Mouse (Mus musculus): Measurements from ENCODE around the gene Gm6803. TPM values are rescaled to one million over a fixed set of nuclear protein-coding genes. Genes with fewer than 3 reads are reported as not detected.
"Not testable (repeated sequence)": the region's sequence is repeated elsewhere in the genome, so short reads cannot be mapped to it uniquely, and the experiment has no call there.

Gene Gm6803
- not detected for total RNA-seq (2021)
- long read RNA-seq, experiment 1 = 0 reads
- long read RNA-seq, experiment 2 = 0 reads

DNA sequence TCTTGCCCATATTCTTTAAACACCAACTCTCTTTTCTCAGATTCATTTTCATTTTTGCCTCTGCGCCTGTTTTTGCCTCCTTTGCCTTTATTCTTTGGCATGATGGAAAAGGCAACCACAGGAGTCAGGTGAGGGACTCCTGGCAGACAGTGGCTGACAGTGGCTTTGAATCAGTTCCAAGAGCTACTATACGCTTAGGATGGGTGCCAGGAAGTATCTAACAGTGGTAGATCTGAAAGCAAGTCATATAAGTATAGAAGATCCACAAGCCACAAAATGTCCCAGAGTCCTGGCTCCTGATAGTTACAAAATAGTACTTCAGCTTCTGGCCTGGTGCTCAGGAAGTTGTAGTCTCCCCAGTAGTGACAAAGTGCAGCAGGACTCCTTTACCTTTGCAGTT, at the start of gene Gm6803:
Gm6803 (minus strand) TSS at position 101 of the 400 bp plus-strand sequence.
- intact Hi-C loops (cut with DNase I); DNase-seq: not testable (repeated sequence)

DNA sequence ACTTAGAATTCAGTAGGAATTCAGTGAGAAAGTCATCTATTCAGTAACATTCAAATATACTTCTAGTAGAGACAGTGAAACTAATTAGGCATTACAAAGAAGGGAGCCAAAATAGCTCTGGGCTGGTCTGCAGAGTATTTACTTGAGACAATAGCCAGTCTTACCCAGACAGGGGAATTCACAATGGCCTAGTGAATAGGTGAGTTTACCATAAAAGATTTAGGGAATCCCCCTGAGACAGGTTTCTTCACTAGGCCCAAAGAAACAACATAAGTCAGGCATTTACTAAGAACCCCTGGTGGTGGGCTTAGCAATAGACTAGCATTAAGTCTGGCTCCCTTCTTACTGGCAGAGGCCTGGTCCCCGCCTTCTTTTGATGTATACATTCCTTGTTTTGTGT, 26.7 kb upstream of the Gm6803 start:
- intact Hi-C loops (cut with DNase I); DNase-seq: not testable (repeated sequence)

DNA sequence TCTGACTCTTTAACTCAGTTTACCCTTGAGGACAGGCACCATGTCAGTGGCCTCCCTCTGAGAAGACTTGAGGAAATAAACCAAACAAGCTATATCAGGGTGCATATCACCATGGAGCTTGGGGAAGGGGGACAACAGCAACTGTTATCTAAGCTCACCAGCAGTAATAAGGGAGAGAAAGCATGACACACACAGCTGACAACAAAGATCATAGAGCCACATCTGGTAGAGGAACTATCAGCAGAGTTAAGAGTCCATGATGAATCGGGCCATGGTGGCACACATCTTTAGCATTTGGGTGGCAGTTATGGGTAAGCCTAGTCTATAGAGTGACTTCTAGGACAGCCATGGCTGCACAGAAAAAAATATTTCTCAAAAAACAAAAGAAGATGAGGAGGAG, 21.1 kb upstream of the Gm6803 start:
- DNase-seq; intact Hi-C loops (cut with DNase I): not testable (repeated sequence)

DNA sequence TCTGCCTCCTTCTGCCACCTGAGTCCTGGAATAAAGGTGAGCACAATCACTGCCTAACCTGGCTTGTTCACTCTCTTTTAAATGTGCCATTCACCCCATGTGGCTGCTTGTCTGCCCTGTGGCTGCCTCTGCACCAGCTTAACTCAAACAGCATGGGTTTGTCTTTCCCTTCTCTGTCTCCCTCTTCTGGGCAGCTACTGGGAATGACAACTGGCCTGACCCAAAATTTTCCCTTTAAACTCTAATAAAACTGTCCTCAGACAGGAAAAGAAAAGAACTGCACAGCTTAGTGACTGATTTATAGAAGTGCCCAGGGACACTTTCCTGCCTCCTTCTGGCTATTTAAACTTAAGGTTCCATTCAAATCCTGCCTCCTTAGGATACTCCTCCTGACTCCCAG, 20.5 kb upstream of the Gm6803 start:
- intact Hi-C loops (cut with DNase I); DNase-seq: not testable (repeated sequence)

DNA sequence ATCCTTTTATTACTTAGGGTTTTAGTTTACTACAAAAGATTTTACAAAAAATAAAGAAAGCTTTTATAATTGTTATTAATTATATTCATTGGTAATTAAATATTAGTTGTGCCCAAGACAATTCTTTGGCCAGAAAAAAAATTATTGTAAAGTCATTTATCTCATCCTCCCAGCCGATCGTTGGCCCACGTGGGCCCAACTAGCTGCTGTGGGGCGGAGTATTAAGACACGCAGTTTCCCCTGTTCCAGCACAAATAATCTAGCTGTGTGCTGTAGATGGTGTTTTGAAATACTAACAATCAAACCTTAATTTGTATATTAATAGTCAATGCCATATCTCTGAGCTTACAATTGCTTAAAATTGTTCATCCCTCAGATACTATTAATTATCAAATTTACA, 13.7 kb upstream of the Gm6803 start:
- not testable (repeated sequence) for DNase-seq

DNA sequence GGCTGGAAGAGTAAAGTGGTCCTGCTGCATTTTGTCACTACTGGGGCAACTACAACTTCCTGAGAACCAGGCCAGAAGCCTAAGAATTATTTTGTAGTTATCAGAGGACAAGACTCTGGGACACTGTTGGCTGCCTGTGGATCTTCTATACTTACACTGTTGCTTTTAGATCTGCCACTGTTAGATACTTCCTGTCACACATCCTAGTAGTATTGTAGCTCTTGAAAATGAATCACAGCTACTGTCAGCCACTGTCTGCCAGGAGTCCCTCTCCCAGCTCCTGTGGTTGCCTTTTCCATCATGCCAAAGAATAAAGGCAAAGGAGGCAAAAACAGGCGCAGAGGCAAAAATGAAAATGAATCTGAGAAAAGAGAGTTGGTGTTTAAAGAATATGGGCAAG, 8.1 kb upstream of the Gm6803 start, which contains the start of gene Gm2056:
Gm2056 (plus strand) TSS at position 301 of the 400 bp plus-strand sequence.
- intact Hi-C loops (cut with DNase I); DNase-seq: not testable (repeated sequence)

More for the DNA sequence above, 13.7 kb upstream of the Gm6803 start:
- intact Hi-C loops (cut with DNase I) = not testable (repeated sequence)

DNA sequence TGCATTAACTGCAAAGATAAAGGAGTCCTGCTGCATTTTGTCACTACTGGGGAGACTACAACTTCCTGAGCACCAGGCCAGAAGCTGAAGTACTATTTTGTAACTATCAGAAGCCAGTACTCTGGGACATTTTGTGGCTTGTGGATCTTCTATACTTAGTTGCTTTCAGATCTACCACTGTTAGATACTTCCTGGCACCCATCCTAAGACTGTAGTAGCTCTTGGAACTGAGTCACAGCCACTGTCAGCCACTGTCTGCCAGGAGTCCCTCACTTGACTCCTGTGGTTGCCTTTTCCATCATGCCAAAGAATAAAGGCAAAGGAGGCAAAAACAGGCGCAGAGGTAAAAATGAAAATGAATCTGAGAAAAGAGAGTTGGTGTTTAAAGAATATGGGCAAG, 7.0 kb downstream of the Gm6803 start, which contains the start of gene Gm2075:
Gm2075 (plus strand) TSS at position 301 of the 400 bp plus-strand sequence.
- DNase-seq; intact Hi-C loops (cut with DNase I): not testable (repeated sequence)

DNA sequence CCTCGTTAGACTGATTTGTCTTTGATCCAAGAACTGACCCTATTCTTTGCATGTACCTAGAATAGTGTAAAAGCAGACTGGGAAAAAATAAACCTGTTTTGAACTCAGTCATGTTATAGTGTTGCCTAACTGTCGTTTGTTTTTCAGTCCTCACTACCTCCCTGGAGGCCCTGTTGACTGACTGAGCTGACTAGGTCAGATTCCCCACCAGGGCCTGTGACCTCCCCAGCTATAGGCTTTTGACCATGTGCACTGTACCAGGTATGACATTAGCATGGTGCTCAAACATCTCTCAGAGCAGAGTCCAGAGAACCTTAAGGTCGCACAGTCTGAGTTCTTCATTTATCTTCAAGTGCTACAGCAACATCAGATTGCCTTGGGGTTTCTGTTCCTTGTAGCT, 14.5 kb downstream of the Gm6803 start:
- intact Hi-C loops (cut with DNase I); DNase-seq: not testable (repeated sequence)

DNA sequence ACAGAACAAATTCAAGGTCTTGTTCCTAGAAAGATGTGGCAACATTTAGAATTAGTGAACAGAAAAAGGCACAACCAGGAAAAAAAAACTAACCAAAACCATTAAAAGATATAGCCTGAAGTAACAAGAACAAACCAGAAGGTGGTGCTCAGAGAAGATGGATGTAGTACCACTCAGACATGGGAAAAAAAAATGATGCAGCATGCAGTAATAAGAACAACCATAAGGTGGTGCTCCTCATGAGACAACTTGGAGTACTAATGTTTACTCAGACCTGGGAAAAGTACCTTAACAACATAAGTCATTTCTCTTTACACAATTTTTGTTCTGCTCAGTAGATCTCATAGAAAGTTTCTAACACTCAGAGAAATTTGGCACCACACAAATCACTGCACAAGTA, 34.6 kb downstream of the Gm6803 start:
- intact Hi-C loops (cut with DNase I); DNase-seq: not testable (repeated sequence)

Other genes with a start within 250 kb of the Gm6803 start
- gene Gm21319, start 243.0 kb downstream of the Gm6803 start, total RNA-seq (2021) = not detected
- not detected for gene Gm21936, start 223.3 kb downstream of the Gm6803 start, total RNA-seq (2021)
- not detected for gene BB287469, start 202.2 kb downstream of the Gm6803 start, total RNA-seq (2021)
- gene Gm2001, start 176.4 kb downstream of the Gm6803 start, total RNA-seq (2021) = not detected
- not detected for gene Gm2016, start 144.7 kb downstream of the Gm6803 start, total RNA-seq (2021)
- gene Gm2022, start 123.4 kb downstream of the Gm6803 start, total RNA-seq (2021) = not detected
- not detected for gene Gm2035, start 98.9 kb downstream of the Gm6803 start, total RNA-seq (2021)
- not detected for gene Gm2042, start 64.7 kb downstream of the Gm6803 start, total RNA-seq (2021)
- gene Gm2075, start 6.9 kb downstream of the Gm6803 start, total RNA-seq (2021) = not detected
- not detected for gene Gm2056, start 8.2 kb upstream of the Gm6803 start, total RNA-seq (2021)
- gene Gm16368, start 64.9 kb upstream of the Gm6803 start, total RNA-seq (2021) = not detected
- gene Gm10436, start 163.3 kb upstream of the Gm6803 start, total RNA-seq (2021) = not detected
- not detected for gene Gm8332, start 231.3 kb upstream of the Gm6803 start, total RNA-seq (2021)

All from heart, postnatal 14 days (tissue).